Mouse (Mus musculus) midbrain, embryonic 11.5 days (tissue): Measurements from ENCODE around the gene Asb17. TPM values are rescaled to one million over a fixed set of nuclear protein-coding genes. Genes with fewer than 3 reads are reported as not detected.

Experiments
- ATAC-seq: fragments of 200-750 bp; cut with Nextera tagmentation; 2 replicates; pipeline ENCODE4 v1.8.0; 2017; ENCODE audit warnings: moderate TSS enrichment, moderate library complexity; ENCODE audit not compliant: low FRiP score
- DNase-seq: peaks from one replicate; pipeline ENCODE4 v3.0.0; 2015; ENCODE audit warnings: low spot score; ENCODE audit errors: missing footprints
- H3K27ac ChIP-seq: fragments of 300-500 bp; sonication (generic); 2 replicates; pipeline ENCODE4 v1.5.1; 2014; ENCODE audit warnings: low read depth, low read length
- H3K27me3 ChIP-seq: fragments of 300-500 bp; sonication (generic); 2 replicates; pipeline ENCODE4 v1.6.1; 2014; ENCODE audit warnings: mild to moderate bottlenecking, low read length, moderate library complexity, mixed read lengths; ENCODE audit not compliant: control insufficient read depth, insufficient read depth
- H3K36me3 ChIP-seq: fragments of 300-500 bp; sonication (generic); 2 replicates; pipeline ENCODE4 v1.6.1; 2014; ENCODE audit warnings: mild to moderate bottlenecking, low read length, moderate library complexity, mixed read lengths; ENCODE audit not compliant: control insufficient read depth, insufficient read depth
- H3K4me1 ChIP-seq: fragments of 300-500 bp; sonication (generic); 2 replicates; pipeline ENCODE4 v1.6.1; 2014; ENCODE audit warnings: low read length; ENCODE audit not compliant: control insufficient read depth, insufficient read depth
- H3K4me2 ChIP-seq: fragments of 300-500 bp; sonication (generic); 2 replicates; pipeline ENCODE4 v1.6.1; 2014; ENCODE audit warnings: mild to moderate bottlenecking, moderate library complexity
- H3K4me3 ChIP-seq: fragments of 300-500 bp; sonication (generic); 2 replicates; pipeline ENCODE4 v1.5.1; 2014; ENCODE audit warnings: low read depth, low read length
- H3K9ac ChIP-seq: fragments of 300-500 bp; sonication (generic); 2 replicates; pipeline ENCODE4 v1.6.1; 2014; ENCODE audit warnings: low read length
- H3K9me3 ChIP-seq: fragments of 300-500 bp; sonication (generic); 2 replicates; pipeline ENCODE4 v1.6.1; 2016; ENCODE audit warnings: low read length; ENCODE audit not compliant: control insufficient read depth
- WGBS: fragments of 180-500 bp; shearing (Covaris S2); extraction: QIAGEN DNeasy Blood & Tissue Kit; methylation state at CpG from one replicate; pipeline ENCODE4 v1.1.7; 2014; 5-methylcytosine and 5-hydroxymethylcytosine counted together
- polyA plus RNA-seq: library from polyadenylated mRNA; unstranded; fragments of >200 nt; fragmentation: Nextera tagmentation; extraction: Ambion mirVana; gene quantifications from 2 replicates; pipeline ENCODE4 v1.2.1, GENCODE M21; 2014

Gene Asb17
- polyA plus RNA-seq, 1 experiment from 2014 or later = 0.44 TPM

DNA sequence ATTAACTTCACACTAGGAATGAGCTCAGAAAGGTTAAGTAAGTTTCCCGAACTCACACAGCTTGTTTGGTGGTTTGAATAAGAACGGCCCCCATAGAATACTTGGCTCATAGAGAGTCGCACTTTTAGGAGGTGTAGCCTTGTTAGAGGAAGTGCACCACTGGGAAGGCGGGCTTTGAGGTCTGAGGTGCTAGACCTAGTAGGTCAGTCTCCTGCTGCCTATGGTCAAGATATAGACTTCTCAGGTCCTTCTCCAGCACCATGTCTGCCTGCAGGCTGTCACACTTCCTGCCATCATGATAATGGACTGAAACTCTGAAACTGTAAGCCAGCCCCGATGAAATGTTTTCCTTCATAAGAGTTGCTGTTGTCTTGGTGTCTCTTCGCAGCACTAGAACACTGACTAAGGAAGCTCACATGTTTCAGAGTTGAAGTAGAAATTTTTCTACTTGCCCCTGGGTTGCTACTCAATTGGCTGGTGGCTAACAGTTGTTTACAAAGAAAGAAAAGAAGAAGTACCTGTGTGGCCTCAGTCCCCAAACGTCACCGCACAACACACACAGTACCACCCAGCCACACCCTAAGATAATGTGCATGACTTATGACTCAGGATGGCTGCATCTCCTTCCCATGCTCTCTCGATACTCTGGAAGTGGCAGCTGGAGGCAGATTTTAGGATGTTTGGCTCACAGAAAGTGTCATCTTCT is 36.4 kb upstream of the Asb17 start:
- H3K36me3 ChIP-seq = no peaks in the 10 kb centered on the region
- no peak for ATAC-seq
- H3K27ac ChIP-seq = no peak overlapping the region
- no peaks in the 10 kb centered on the region for H3K9me3 ChIP-seq
- no peaks in the 10 kb centered on the region for H3K27me3 ChIP-seq
- WGBS = 92% methylated on average over 9 of the region's 9 CpGs
- no peak for DNase-seq
- H3K4me3 ChIP-seq = no peak overlapping the region
- no peak overlapping the region for H3K9ac ChIP-seq
- H3K4me2 ChIP-seq = no peak overlapping the region
- peaks cover 3% of the 10 kb centered on the region for H3K4me1 ChIP-seq

DNA sequence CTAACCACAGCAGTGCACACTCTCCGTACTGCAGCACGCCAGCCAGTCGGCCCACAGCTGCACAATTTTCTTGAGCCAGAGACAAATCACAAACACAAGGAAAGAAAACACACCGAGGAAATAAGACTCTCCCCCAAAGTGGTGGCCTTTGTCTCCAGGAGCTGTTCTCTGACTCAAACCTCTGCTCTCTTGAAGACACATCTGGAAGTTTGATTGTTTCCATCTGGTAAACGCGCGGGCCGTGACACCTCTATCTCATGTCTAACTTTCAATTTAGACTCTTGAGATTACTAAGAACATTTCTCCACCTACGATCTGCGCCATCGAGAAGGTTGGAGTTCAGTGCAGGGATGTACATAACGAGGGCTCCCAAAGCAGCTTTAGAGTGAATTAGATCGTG is 35.6 kb upstream of the Asb17 start:
- no peak overlapping the region for H3K27ac ChIP-seq
- DNase-seq (no peak), ATAC-seq (no peak)
- no peak overlapping the region for H3K9ac ChIP-seq
- WGBS = 84% methylated on average over 13 of the region's 13 CpGs
- no peaks in the 10 kb centered on the region for H3K27me3 ChIP-seq
- no peaks in the 10 kb centered on the region for H3K9me3 ChIP-seq
- peaks cover 3% of the 10 kb centered on the region for H3K4me1 ChIP-seq
- H3K36me3 ChIP-seq = no peaks in the 10 kb centered on the region
- no peak overlapping the region for H3K4me3 ChIP-seq
- no peak overlapping the region for H3K4me2 ChIP-seq

DNA sequence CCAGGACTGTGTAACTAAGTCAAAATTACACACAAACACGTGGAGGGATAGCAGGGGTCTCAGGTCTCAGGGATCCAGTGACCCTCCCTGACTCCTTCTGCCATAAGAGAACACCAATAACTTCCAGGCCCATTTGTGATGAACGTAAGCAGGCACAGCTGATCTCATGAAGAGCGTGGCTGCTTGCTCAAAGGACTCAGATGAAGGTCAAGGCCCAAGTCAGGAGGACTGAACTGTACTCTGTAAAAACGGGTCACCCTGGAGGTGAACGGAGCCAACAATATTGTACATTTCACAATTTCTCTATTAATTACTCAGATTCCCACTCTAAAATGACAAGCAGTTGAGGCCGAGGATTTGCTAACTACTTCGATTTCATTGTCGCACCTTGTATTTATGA is 30.0 kb upstream of the Asb17 start:
- Histone ChIP-seq H3K36me3 (no peaks in the 10 kb centered on the region), H3K4me1 (no peaks in the 10 kb centered on the region), H3K27me3 (no peaks in the 10 kb centered on the region), H3K27ac (no peak overlapping the region), H3K4me3 (no peak overlapping the region), H3K9me3 (no peaks in the 10 kb centered on the region), H3K4me2 (no peak overlapping the region), H3K9ac (no peak overlapping the region)
- DNase-seq = no peak
- ATAC-seq = no peak
- 91% methylated on average over 8 of the region's 8 CpGs for WGBS

GRCm38 (mm10) chr3:153817376-153817890 is 26.6 kb upstream of the Asb17 start:
- DNase-seq = no peak
- H3K27me3 ChIP-seq = no peaks in the 10 kb centered on the region
- H3K4me2 ChIP-seq = no peak overlapping the region
- no peaks in the 10 kb centered on the region for H3K4me1 ChIP-seq
- H3K36me3 ChIP-seq = no peaks in the 10 kb centered on the region
- no peak overlapping the region for H3K4me3 ChIP-seq
- H3K27ac ChIP-seq = no peak overlapping the region
- WGBS = 87% methylated on average over 9 of the region's 9 CpGs
- no peaks in the 10 kb centered on the region for H3K9me3 ChIP-seq
- no peak overlapping the region for H3K9ac ChIP-seq
- no peak for ATAC-seq

DNA sequence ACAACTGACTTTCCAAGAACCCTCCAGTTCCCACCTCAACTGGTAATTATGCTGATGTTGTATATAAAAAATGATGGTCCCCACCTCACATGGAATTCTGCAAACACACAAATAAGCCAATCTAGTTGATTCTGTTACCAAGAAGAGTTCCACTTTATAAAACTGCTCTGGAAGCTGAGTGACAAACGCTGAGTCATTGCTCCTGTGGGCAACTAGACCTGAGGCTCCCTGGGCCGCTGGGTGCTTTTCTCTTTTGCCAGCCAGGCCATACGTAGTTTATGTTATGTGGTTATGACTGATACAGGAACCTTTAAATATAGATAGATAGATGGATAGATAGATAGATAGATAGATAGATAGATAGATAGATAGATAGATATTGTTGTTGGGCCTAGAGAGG is 25.3 kb upstream of the Asb17 start:
- no peak overlapping the region for H3K9ac ChIP-seq
- no peaks in the 10 kb centered on the region for H3K4me1 ChIP-seq
- H3K27me3 ChIP-seq = no peaks in the 10 kb centered on the region
- WGBS = 97% methylated on average over 3 of the region's 3 CpGs
- ATAC-seq (no peak), DNase-seq (no peak)
- no peaks in the 10 kb centered on the region for H3K9me3 ChIP-seq
- no peak overlapping the region for H3K4me2 ChIP-seq
- no peak overlapping the region for H3K27ac ChIP-seq
- H3K36me3 ChIP-seq = no peaks in the 10 kb centered on the region
- H3K4me3 ChIP-seq = no peak overlapping the region

DNA sequence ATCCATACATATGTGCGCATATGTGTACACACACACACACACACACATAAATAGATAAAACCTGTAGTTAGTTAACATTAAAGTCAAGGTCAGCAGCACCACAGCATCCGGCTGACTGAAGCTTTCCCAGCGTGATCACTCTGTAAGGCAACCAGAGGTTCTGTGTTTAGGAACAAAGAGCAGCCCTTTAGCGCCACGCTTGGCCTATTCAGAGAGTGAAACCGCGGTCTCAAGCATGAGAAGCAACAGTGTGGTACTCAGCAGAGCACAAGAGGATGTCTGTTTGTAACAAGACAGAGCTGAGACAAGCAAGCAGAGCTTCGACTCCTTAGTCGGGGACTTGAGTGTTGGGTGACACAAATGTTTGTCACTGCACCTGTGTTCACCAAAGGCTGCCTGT is 24.6 kb upstream of the Asb17 start:
- H3K4me3 ChIP-seq = no peak overlapping the region
- 76% methylated on average over 9 of the region's 9 CpGs for WGBS
- H3K27ac ChIP-seq = no peak overlapping the region
- no peaks in the 10 kb centered on the region for H3K27me3 ChIP-seq
- no peaks in the 10 kb centered on the region for H3K9me3 ChIP-seq
- DNase-seq = no peak
- ATAC-seq = 0 out of 2 replicates have a peak, but pooled peaks have one; percentile 30
- no peak overlapping the region for H3K9ac ChIP-seq
- H3K4me1 ChIP-seq = no peaks in the 10 kb centered on the region
- H3K4me2 ChIP-seq = no peak overlapping the region
- no peaks in the 10 kb centered on the region for H3K36me3 ChIP-seq

GRCm38 (mm10) chr3:153823671-153824515 is 20.1 kb upstream of the Asb17 start:
- H3K9me3 ChIP-seq = no peaks in the 10 kb centered on the region
- no peak overlapping the region for H3K4me2 ChIP-seq
- H3K4me3 ChIP-seq = no peak overlapping the region
- H3K9ac ChIP-seq = no peak overlapping the region
- H3K4me1 ChIP-seq = no peaks in the 10 kb centered on the region
- no peak for ATAC-seq
- H3K27me3 ChIP-seq = no peaks in the 10 kb centered on the region
- DNase-seq = peak; percentile 76
- no peak overlapping the region for H3K27ac ChIP-seq
- no peaks in the 10 kb centered on the region for H3K36me3 ChIP-seq
- 79% methylated on average over 11 of the region's 11 CpGs for WGBS

- Histone ChIP-seq H3K36me3 (no peaks in the 10 kb centered on the region), H3K27me3 (no peaks in the 10 kb centered on the region), H3K4me1 (no peaks in the 10 kb centered on the region), H3K4me2 (no peak overlapping the region), H3K9ac (no peak overlapping the region), H3K27ac (no peak overlapping the region), H3K9me3 (no peaks in the 10 kb centered on the region), H3K4me3 (no peak overlapping the region)
- ATAC-seq (no peak), DNase-seq (no peak)
- 93% methylated on average over 10 of the region's 10 CpGs for WGBS
These were observed 18.8 kb upstream of the Asb17 start for GRCm38 (mm10) chr3:153825197-153825596.

GRCm38 (mm10) chr3:153826616-153827015 is 17.4 kb upstream of the Asb17 start:
- no peak overlapping the region for H3K4me3 ChIP-seq
- no peaks in the 10 kb centered on the region for H3K27me3 ChIP-seq
- no peak overlapping the region for H3K4me2 ChIP-seq
- H3K4me1 ChIP-seq = no peaks in the 10 kb centered on the region
- no peaks in the 10 kb centered on the region for H3K9me3 ChIP-seq
- DNase-seq = peak; percentile 57
- H3K9ac ChIP-seq = no peak overlapping the region
- whole genome bisulfite sequencing = 37% methylated on average over 6 of the region's 6 CpGs
- H3K36me3 ChIP-seq = no peaks in the 10 kb centered on the region
- ATAC-seq = no peak
- no peak overlapping the region for H3K27ac ChIP-seq
